Mouse (Mus musculus) heart, postnatal 10 days (tissue): Measurements from ENCODE around the gene Gm20388. TPM values are rescaled to one million over a fixed set of nuclear protein-coding genes. Genes with fewer than 3 reads are reported as not detected.

Experiments
- DNase-seq, 2 experiments: peaks; one replicate each; pipeline ENCODE4 v3.0.0; 2021
- intact Hi-C: fragments of 180-260 bp; cut with DNase I; formaldehyde crosslinking; loops from one replicate; pipeline ENCODE4 v1.15.1; 2025
- total RNA-seq, 2 experiments: library from RNA; stranded (reverse); gene quantifications; 2 replicates each; pipeline ENCODE4 v1.2.3; 2021

The Gm20388 gene
- total RNA-seq, 2 experiments from 2014 or later, result 2.0 to 2.2 TPM

GRCm38 (mm10) chr8:123318467-123318911 lies 3407.8 kb downstream of the Gm20388 start, which contains the start of gene Fanca:
Gene Fanca (minus strand): TSS chr8:123318576.
- intact Hi-C loops, result no loop called here
- DNase-seq, result peak; percentile 94 to 95

- intact Hi-C loops, result loop anchor here (1.0 to 5.0 kb wide), 2 partner anchors 42 to 103 kb away; partner anchors contain the start of gene Def8
- peak; percentile 30 to 60 for DNase-seq
Observed at GRCm38 (mm10) chr8:123319522-123320164, 3409.0 kb downstream of the Gm20388 start.

DNA sequence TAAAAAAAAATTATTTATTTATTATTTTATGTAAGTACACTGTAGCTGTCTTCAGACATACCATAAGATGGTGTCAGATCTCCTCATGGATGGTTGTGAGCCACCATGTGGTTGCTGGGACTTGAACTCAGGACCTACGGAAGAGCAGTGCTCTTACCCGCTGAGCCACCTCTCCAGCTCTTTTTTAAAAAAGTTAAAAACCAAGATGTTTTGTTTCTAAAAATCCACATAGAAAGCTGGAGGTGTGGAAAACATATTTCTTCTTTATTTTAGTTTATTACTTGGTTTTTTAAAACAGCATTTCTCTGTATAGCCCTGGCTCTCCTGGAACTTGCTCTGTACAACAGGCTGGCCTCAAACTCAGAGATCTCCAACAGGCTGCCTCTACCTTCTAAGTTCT lies 3417.9 kb downstream of the Gm20388 start:
- DNase-seq, result no peak
- intact Hi-C loops, result no loop called here

- intact Hi-C loops, result no loop called here
- DNase-seq, result no peak
Observed at GRCm38 (mm10) chr8:123329350-123329749, 3418.7 kb downstream of the Gm20388 start.

- no peak for DNase-seq
- intact Hi-C loops, result no loop called here
Observed at GRCm38 (mm10) chr8:123329961-123330360, 3419.3 kb downstream of the Gm20388 start.

GRCm38 (mm10) chr8:123330701-123331100 lies 3420.1 kb downstream of the Gm20388 start:
- no peak for DNase-seq
- intact Hi-C loops, result no loop called here

DNA sequence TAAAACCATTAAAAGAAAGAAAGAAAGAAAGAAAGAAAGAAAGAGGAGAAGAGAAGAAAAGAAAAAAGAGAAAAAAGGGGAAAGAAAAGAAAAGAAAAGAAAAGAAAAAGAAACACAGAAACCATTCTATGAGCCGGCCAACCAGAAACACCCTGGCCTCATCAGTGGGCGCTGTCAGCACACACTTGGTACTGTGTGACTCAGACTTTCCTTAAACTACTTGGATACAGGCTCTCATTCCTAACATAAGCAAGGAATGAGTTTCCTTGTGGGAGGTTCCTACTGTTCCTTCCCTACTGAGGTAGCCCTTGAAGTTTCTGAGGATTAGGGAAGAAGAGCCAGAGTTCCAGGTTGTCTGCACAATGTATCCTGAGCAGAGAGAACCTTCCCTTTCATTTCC lies 3420.7 kb downstream of the Gm20388 start:
- intact Hi-C loops, result no loop called here

GRCm38 (mm10) chr8:123331810-123332209 lies 3421.2 kb downstream of the Gm20388 start:
- intact Hi-C loops, result no loop called here
- DNase-seq, result no peak

More for the DNA sequence above, 3420.7 kb downstream of the Gm20388 start:
- no peak for DNase-seq

- intact Hi-C loops, result no loop called here
- peak; percentile 87 to 88 for DNase-seq
Observed at GRCm38 (mm10) chr8:123332262-123333090, 3421.8 kb downstream of the Gm20388 start, which contains the start of gene Spire2. Gene Spire2 (plus strand): TSS chr8:123332713.

- DNase-seq, result no peak
- intact Hi-C loops, result no loop called here
Observed at GRCm38 (mm10) chr8:123333091-123333587, 3422.5 kb downstream of the Gm20388 start.

DNA sequence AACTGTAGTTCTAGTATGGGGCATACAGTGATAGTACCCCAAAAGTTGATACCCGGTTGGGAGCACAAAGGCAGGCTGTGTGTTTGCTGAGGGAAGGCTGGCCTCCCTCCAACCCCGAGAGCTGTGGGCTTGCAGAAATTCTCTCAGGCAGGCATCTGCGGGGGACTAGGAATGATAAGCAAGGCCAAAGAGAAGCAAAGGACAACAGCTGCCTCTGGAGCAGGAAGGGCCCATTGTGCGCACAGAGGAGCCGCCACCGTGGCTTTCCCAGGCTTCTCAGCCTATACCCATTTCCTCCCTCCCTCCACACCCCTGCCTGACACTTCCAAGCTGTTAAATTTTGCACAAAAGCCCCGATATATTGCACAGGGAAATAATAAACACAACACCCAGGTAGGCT lies 3423.2 kb downstream of the Gm20388 start:
- DNase-seq, result no peak
- intact Hi-C loops, result no loop called here

GRCm38 (mm10) chr8:123334467-123334866 lies 3423.8 kb downstream of the Gm20388 start:
- intact Hi-C loops, result no loop called here
- DNase-seq, result no peak

DNA sequence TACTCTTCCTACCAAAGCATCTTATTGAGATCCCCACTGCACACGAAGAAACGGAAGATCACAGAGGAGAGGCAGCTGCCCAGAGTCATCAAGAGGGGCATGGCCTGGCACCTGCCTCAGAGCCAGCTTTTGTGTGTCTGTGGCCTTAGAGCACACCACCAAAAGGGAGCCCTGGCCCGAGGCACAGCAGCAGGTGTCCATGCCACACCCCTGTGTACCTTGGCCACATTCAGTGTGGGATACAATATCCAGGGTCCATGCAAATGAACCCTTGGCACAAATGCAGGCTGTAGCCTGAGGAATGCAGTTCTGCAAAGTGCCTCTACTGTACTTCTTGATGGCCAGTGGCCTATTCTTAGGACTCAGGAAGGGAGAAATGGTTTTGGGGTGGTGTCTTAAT lies 3426.8 kb downstream of the Gm20388 start:
- no peak for DNase-seq
- intact Hi-C loops, result no loop called here

- no peak for DNase-seq
- intact Hi-C loops, result no loop called here
Observed at GRCm38 (mm10) chr8:123340071-123340470, 3429.4 kb downstream of the Gm20388 start.

DNA sequence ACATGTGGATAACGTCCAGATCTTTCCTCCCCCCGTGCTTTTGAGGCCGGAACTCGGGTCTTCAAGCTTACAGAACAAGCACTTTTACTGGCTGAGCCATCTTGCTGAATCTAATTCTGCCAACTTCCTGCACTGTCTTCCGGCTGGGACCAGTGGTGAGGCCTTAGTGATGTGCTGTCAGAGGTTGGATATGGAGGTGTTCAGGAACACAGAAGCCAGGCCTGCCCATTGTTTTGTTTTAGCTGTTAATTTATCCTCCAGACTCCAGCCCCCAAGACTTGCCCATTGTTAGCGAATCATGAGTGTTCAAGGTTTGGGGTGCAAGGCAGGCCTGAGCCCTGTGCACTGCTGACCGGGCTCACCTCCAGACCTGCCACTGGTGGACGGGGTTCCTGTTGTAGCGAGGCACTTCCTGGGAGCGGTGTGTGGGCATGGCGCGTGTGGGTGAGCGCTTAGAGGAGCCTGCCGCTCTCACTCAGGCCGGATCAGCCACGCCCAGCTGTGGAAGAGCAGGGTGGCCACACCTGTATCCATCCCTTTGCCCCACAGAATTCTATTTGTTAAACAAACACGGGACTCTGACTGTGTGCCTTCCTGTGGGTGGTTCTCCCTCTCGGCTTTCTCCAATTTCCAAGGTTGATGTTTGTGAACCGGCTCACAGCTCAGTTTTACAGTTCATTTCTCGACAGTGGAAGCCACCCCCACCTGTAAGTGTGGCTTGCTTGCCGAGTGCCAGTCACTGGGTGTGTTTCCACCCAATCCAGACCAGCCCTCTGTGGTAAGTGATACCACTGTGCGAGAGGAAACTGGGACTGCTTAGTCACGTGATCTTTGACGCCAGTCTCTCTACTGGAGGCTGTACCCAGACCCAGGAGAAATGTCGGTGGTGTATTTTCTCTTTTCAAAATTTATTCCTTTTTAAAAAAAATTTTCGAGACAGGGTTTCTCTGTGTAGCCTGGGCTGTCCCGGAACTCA lies 3430.7 kb downstream of the Gm20388 start:
- intact Hi-C loops, result no loop called here
- no peak for DNase-seq

DNA sequence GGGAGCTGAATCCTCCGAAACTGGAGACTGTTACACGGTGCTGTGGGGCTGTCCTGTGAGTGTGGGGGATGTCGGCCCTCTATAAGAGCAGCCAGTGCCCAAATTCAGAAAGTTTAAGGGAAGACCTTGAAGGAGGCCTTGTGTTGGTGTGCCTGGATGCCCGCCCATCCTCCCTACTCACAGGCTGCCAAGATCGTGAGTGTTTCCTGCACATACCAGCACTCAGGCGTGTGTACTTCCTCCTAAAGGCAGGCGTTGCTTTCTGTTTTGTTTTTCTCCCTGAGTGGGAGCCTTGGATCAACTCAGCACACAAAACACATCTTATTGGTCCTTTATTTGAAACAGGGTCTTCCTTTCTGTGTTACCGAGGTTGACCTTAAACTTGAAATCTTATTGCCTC lies 3431.6 kb downstream of the Gm20388 start:
- no peak for DNase-seq
- intact Hi-C loops, result no loop called here

DNA sequence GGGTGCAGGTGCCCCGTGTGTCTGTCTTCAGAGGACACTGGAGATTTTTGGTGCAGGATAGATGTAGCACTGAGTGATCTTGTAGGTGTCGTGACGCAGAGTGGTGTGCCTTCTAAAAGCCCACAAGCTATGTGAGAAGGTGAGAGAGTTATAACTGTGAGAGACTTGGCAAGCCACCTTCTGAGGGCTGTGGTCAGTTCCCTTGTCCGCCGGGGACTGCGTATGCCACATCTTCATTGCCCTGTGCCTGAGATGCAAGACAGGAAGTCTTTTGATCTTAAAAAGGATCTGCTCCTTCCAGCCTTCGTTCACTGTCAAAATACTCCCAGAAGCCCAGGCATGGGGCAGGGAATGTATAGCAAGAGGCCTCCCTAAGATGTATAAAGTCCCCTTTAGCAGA lies 3432.3 kb downstream of the Gm20388 start:
- no peak for DNase-seq
- intact Hi-C loops, result no loop called here

DNA sequence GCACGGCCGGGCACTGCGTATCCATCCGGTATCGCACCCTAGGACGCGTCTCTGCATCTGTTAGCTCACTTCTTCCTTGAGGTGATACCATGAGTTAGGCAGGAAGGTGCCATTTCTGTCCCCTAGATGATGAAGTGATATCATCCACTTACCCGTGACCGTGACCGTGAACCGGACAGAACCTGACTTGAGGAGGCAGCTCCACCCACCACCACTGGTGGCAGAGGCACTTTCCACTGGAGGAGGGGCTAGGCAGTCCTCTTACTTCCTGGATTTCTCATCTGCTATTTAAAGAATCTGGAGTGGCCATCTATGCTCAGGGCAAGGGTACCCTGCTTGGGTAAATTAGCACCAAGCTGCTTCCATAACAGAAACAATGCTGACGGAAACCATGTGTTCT lies 3432.8 kb downstream of the Gm20388 start:
- DNase-seq, result no peak
- intact Hi-C loops, result no loop called here

DNA sequence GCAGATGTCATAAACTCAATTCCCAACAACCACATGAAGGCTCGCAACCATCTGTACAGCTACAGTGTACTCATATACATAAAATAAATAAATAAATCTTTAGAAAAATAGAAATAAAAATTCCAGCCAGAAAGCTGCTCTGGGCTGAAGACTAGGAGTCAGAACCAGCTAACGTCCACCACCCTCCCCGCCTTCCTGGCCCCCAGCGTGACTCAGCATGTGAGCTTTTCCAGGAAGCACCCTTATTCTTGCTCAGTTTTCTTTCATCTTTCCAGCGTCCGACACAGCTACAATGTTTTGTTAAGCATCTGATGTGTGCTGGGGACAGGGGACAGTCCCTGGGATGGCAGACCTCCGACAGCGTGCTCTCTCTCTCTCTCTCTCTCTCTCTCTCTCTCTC lies 3434.5 kb downstream of the Gm20388 start:
- DNase-seq, result no peak
- intact Hi-C loops, result no loop called here

DNA sequence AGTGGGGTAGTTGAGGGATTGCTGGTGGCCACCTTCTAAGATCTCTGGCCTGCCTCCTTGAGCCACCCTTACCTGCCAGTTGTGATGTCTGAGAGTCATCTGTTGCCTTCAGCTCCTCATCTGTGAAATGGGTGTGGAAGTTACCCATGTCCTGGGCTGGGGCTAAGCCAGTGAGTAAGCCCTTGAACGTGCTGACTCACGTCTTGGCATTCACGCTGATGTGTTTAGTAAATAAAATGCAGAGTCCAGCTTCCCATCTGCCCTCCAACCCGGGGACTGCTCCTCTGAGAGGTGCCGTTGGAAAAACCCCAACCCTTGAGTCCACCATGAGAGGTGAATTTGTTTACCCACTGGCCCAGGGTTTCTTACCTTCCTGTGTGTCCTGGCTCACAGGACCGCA lies 3435.2 kb downstream of the Gm20388 start:
- intact Hi-C loops, result no loop called here
- DNase-seq, result no peak
